Mouse (Mus musculus) G1E (cell line): ENCODE results near the gene Col4a5. TPM values are rescaled to one million over a fixed set of nuclear protein-coding genes. Genes with fewer than 3 reads are reported as not detected.

Experiments used
- ATAC-seq: 2 replicates; pipeline ENCODE4 v1.8.0; 2016; ENCODE audit warnings: mild to moderate bottlenecking; ENCODE audit not compliant: insufficient number of reproducible peaks, poor library complexity, low FRiP score, severe bottlenecking; ENCODE audit errors: extremely low read depth
- DNase-seq: peaks from one replicate; pipeline ENCODE4 v3.0.0; 2012; ENCODE audit warnings: low spot score
- H3K27me3 ChIP-seq: 2 replicates; pipeline ENCODE4 v1.6.1; 2012; ENCODE audit warnings: mild to moderate bottlenecking, low read length, inconsistent platforms; ENCODE audit not compliant: insufficient read depth
- H3K36me3 ChIP-seq: replicated peaks from 2 replicates; pipeline ENCODE3; 2012; ENCODE audit warnings: mild to moderate bottlenecking, inconsistent platforms
- H3K4me1 ChIP-seq: 2 replicates; pipeline ENCODE4 v1.6.1; 2012; ENCODE audit warnings: low read depth, low read length, inconsistent platforms, mixed read lengths; ENCODE audit not compliant: insufficient read depth
- H3K4me3 ChIP-seq: 2 replicates; pipeline ENCODE4 v1.5.1; 2012; ENCODE audit warnings: low read depth, mild to moderate bottlenecking, inconsistent platforms, low read length, moderate library complexity, mixed read lengths
- H3K9me3 ChIP-seq: replicated peaks from 2 replicates; pipeline ENCODE4 v1.6.1; 2012; ENCODE audit warnings: inconsistent platforms
- CTCF ChIP-seq: IDR thresholded peaks from 2 replicates; pipeline ENCODE4 v1.5.1; 2012; ENCODE audit warnings: low read depth, low read length, inconsistent platforms, mixed read lengths
- GATA1 ChIP-seq: IDR thresholded peaks from 2 replicates; pipeline ENCODE4 v1.6.1; 2012; ENCODE audit warnings: borderline replicate concordance, low read length, inconsistent platforms, mixed read lengths
- GATA2 ChIP-seq: IDR thresholded peaks from 2 replicates; pipeline ENCODE4 v1.6.1; 2012; ENCODE audit warnings: low read depth, low read length, inconsistent platforms, borderline replicate concordance
- POLR2AphosphoS5 ChIP-seq: IDR thresholded peaks from 2 replicates; pipeline ENCODE4 v1.6.1; 2012; ENCODE audit warnings: low read depth, low read length, inconsistent platforms; ENCODE audit not compliant: insufficient replicate concordance
- TAL1 ChIP-seq: conservative IDR thresholded peaks from 2 replicates; pipeline ENCODE4 v1.6.1; 2012; ENCODE audit warnings: low read depth, low read length, inconsistent platforms, mixed read lengths
- polyA plus RNA-seq: library from polyadenylated mRNA; stranded (reverse); fragments of >175 nt; gene quantifications from 2 replicates; pipeline ENCODE4 v1.2.3, GENCODE M21; 2012
- total RNA-seq, 2 experiments: library from RNA; stranded (forward) in 1 of 2; stranded (reverse) in 1 of 2; fragments of 200-1000 nt in 1 of 2; fragments of >200 nt in 1 of 2; fragmentation: Nextera tagmentation in 1 of 2; gene quantifications; 2 replicates each; pipeline ENCODE4 v1.2.3; 2014 to 2017

Col4a5 gene
- total and polyA plus RNA-seq, 3 experiments = not detected

GRCm38 (mm10) chrX:141724391-141724891 is 249.3 kb downstream of the Col4a5 start:
- Histone ChIP-seq H3K4me3 (no peak overlapping the region), H3K9me3 (no peaks in the 10 kb centered on the region), H3K36me3 (no peaks in the 10 kb centered on the region), H3K4me1 (no peaks in the 10 kb centered on the region), H3K27me3 (peaks cover 5% of the 10 kb centered on the region; the same call in 1 of the 2 replicates)
- ATAC-seq (no peak), DNase-seq (no peak)
- TF ChIP-seq CTCF (no peak), GATA2 (no peak), GATA1 (no peak), TAL1 (no peak), POLR2AphosphoS5 (no peak)

GRCm38 (mm10) chrX:141724937-141725918 is 250.0 kb downstream of the Col4a5 start, which contains the start of gene Irs4:
Gene Irs4 (minus strand): TSS chrX:141725263.
- ATAC-seq (no peak), DNase-seq (no peak)
- H3K27me3 ChIP-seq = peaks cover 5% of the 10 kb centered on the region; the same call in 1 of the 2 replicates
- no peaks in the 10 kb centered on the region for H3K36me3 ChIP-seq
- no peaks in the 10 kb centered on the region for H3K4me1 ChIP-seq
- H3K9me3 ChIP-seq = no peaks in the 10 kb centered on the region
- H3K4me3 ChIP-seq = no peak within 1 kb of the TSS
- TF ChIP-seq GATA2 (no peak), POLR2AphosphoS5 (no peak), GATA1 (no peak), TAL1 (no peak), CTCF (no peak)

- TF ChIP-seq POLR2AphosphoS5 (no peak), CTCF (no peak)
- DNase-seq (no peak), ATAC-seq (no peak)
- Histone ChIP-seq H3K27me3 (no peaks in the 10 kb centered on the region), H3K36me3 (no peaks in the 10 kb centered on the region), H3K4me1 (no peaks in the 10 kb centered on the region), H3K4me3 (no peak overlapping the region), H3K9me3 (no peaks in the 10 kb centered on the region)
Observed at GRCm38 (mm10) chrX:141729570-141729969, 254.4 kb downstream of the Col4a5 start.

Other genes starting within 250 kb of the Col4a5 start
- gene Col4a6, start 1.3 kb upstream of the Col4a5 start, total RNA-seq (2014; fragmentation: Nextera tagmentation) = not detected in 2 replicates
- gene Col4a6, start 1.3 kb upstream of the Col4a5 start, total RNA-seq (2017) = not detected in 2 replicates
- gene Col4a6, start 1.3 kb upstream of the Col4a5 start, polyA plus RNA-seq = not detected in 2 replicates
- not detected in 2 replicates for gene Irs4, start 249.9 kb downstream of the Col4a5 start, total RNA-seq (2014; fragmentation: Nextera tagmentation)
- gene Irs4, start 249.9 kb downstream of the Col4a5 start, total RNA-seq (2017) = under 0.01 TPM in 1 of 2 replicates, not detected in the other
- gene Irs4, start 249.9 kb downstream of the Col4a5 start, polyA plus RNA-seq = not detected in 2 replicates